Mouse (Mus musculus) spleen, adult 2 months (tissue): ENCODE measurements around the gene B3galnt1.

Experiments used
- CTCF ChIP-seq: fragments of 200-500 bp; IDR thresholded peaks from 2 replicates; pipeline ENCODE4 v1.5.1; 2011; ENCODE audit warnings: mild to moderate bottlenecking, inconsistent platforms; ENCODE audit not compliant: insufficient read depth, insufficient read length, insufficient replicate concordance; ENCODE audit errors: extremely low read depth
- POLR2A ChIP-seq: fragments of 200-500 bp; IDR thresholded peaks from 2 replicates; pipeline ENCODE4 v1.6.1; 2011; ENCODE audit warnings: low read depth, low read length, inconsistent platforms

DNA sequence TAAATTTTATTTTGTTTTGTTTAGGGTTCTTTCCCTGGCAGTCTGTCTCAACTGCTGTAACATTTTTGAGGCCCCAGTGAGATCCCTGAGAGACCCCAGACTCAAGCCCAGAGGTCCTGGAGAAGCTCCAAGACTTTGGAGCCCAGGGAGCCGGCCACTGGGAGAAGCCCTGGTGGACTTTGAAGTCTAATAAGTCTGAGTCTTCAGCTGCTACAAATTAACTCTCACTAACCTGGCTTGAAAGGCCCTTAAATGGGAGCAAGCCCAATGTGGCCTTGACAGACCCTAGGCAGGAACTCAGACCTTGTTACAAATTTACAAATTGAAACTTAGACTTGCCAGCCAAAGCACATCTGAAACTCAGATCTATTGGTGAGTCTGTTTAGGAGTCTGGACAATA lies 8.7 kb upstream of the B3galnt1 start:
- TF ChIP-seq CTCF, result no peak
- no peak for TF ChIP-seq POLR2A
